Mouse (Mus musculus): Measurements from ENCODE around the gene Tspan14.

The Tspan14 gene

GRCm38 (mm10) chr14:40949730-40950614 is 16.6 kb downstream of the Tspan14 start:
- no peak for DNase-seq

DNA sequence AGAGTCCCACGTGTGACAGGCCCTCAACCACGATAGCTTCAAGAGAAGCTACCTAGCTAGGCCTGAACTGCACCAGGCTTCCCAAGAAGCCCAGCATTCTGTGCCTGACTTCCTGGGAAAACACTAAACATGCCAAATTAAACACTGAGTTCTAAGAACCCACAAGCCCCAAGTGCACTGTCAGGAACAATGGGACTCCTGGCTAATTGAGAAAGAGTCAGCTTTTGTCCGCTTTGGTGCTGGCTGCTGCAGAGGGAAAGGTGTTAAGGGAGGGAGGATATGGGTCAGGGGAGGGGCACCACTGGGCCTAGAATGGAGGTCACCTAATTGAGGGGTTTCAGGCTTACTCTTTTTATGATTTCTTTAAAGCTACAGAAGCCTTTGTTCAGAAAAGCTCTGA is 17.6 kb downstream of the Tspan14 start:
- no peak for DNase-seq

DNA sequence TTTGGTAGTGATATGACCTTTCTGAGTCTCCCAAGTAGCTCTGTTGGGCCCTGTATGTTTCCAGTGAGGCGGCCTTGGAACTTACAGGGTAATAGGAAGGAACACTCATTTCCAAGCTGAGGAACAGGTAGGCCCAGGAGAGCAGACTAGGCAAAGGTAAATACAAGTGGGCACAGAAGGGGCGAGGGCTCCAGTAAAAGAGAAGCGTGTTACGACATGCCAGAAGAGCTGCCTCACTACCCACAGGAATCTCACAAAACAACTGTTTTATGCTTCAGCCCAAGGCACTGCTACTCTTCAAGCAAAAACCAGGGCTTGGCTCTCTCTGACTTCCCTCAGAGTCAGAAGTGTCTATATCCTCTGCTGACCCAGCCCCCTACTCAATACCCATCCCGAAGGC is 18.1 kb downstream of the Tspan14 start:
- DNase-seq, result no peak

- DNase-seq, result no peak
These were observed 18.9 kb downstream of the Tspan14 start for GRCm38 (mm10) chr14:40947431-40948394.

DNA sequence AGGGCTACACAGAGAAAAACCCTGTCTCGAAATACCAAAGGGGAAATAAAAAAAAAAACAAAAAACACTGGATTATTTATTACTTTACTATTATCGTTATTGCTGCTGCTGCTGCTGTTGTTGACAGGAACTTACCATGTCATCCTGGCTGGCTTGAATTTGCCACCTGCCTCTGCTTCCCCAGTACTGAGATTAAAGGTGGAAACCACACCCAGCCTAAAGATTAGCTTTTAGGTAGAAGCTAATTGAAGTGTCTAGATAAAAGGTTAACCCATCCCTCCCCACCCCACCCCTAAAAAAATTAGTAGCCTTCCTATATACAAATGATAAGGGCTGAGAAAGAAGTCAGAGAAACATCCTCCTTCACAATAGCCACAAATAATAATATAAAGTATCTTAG is 22.8 kb downstream of the Tspan14 start:
- DNase-seq, result no peak

- DNase-seq, result no peak
These were observed 24.2 kb downstream of the Tspan14 start for GRCm38 (mm10) chr14:40942429-40942828.

- DNase-seq, result no peak
These were observed 28.1 kb downstream of the Tspan14 start for GRCm38 (mm10) chr14:40938380-40938987.

- DNase-seq, result no peak
These were observed 29.6 kb downstream of the Tspan14 start for GRCm38 (mm10) chr14:40937052-40937451.

- DNase-seq, result no peak
These were observed 31.1 kb downstream of the Tspan14 start for GRCm38 (mm10) chr14:40935481-40935880.

DNA sequence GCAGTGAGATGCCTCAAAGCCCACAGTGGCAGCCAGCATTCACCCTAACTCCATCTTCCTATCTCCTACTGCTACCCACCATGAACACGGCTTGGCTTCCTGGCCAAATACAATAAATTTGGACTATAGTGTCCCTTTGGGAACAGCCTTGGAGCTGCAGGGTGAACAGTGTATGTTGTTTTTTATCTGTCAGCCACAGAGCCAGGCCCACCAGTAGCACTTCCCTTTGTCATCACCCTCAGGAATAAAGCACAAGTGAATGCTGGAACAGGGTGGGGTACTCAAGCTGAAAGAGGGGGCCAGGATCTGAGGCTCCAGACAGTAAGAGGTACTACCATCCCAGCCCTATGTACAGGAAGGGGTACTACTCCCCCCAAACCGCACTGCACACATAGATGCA is 31.6 kb downstream of the Tspan14 start:
- DNase-seq, result no peak

DNA sequence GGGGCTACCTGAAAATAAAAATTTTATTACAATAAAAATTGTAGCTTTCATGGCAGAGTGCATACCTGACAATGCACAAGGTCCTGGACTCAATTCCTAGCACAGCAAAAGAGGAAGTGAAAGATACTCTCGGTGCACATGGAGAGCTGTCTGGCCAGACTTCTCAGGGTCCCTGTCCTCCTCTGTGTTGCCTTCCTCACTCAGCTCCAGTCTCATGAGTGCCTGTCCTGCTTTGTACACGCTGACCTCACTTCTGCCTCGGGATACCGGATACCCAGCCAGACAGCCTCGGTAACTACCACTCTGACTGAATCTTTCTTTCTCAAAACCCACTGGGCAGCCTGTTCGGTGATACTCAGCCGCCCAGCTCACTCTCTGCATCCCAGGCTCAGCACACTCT is 33.3 kb downstream of the Tspan14 start:
- DNase-seq, result no peak

GRCm38 (mm10) chr14:40932225-40932624 is 34.4 kb downstream of the Tspan14 start:
- DNase-seq, result no peak

GRCm38 (mm10) chr14:40931115-40931829 is 35.3 kb downstream of the Tspan14 start:
- no peak for DNase-seq

DNA sequence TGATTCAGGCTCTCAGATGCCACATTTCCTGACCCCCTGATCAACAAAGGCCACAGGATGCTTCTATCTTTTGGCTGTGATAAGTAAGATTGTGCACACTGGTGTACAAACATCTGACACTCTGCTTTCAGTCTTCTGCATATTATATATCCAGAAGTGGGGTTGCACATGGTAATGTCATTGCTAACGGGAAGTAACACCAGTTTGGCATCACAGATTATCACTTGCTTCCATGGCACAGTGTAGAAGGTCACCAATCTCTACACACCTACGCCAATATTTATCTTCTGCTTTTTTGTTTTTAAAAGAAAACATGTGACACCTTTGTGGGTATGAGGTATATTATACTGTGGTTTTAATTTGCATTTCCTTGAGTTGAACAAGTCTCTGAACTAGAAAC is 36.7 kb downstream of the Tspan14 start:
- no peak for DNase-seq

DNA sequence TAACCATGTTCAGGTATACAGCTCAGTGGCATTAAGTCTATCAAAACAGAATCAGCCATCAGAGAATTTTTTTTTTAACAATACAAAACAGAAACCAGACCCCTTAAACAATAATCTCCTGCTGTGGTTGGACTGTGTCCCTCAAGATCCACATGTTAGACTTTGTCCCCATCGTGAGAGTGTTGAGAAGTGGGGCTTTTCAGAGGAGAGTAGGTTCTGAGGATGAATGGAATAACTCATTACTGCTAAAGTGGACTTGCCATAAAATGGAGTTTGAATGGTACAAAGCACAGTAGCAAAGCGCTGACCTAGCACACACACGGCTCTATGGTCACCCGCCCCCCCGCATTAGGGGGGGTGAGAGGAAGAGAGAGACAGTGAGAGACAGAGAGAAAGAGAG is 37.7 kb downstream of the Tspan14 start:
- DNase-seq, result no peak

GRCm38 (mm10) chr14:40927041-40927440 is 39.6 kb downstream of the Tspan14 start:
- no peak for DNase-seq

GRCm38 (mm10) chr14:40924378-40925113 is 42.1 kb downstream of the Tspan14 start:
- no peak for DNase-seq

DNA sequence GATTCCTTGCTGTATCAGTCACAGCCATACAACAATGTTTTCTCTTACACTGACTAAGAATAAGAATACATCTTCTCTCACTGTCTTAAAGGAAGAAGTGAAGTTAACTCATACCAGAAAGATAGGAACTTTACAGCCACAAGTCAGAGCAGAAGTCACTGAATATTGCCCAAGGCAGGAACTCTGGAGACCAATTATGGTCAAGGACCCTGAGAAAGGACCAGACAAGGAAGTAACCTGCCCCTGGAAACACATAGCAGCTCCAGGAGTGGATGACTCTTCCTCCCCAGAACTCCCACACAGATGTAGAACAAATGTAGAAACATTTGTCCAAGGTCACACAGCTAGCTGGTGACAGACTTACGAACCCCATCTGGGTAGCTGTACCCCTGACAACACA is 45.4 kb downstream of the Tspan14 start:
- DNase-seq, result no peak

- DNase-seq, result no peak
These were observed 47.1 kb downstream of the Tspan14 start for GRCm38 (mm10) chr14:40919521-40919920.

- DNase-seq, result no peak
These were observed 48.1 kb downstream of the Tspan14 start for GRCm38 (mm10) chr14:40918477-40918876.

DNA sequence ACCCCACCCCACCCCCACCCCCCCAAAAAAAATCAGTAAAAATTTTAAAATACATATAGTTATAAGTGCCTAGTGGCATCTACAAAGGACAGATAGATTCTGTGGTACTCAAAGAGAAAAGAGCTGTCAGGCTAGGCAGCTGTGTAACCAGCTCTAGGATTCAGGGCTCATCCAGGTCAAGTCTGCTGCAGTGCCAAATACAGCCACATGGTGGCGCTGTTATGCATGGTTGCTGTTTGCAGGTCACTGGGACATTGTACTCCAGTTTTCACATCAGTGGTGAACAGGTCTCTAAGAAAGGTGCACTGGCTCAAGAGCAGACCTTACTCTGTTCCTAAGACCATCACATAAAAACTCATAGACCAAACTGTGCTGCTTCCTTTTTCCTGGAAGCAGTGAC is 49.0 kb downstream of the Tspan14 start:
- peak; percentile 90 for DNase-seq

- no peak for DNase-seq
These were observed 49.9 kb downstream of the Tspan14 start for GRCm38 (mm10) chr14:40916667-40917066.

All from right cerebral cortex, postnatal 14 days (tissue).